Mouse (Mus musculus): Measurements from ENCODE around the gene Smad3.

DNA sequence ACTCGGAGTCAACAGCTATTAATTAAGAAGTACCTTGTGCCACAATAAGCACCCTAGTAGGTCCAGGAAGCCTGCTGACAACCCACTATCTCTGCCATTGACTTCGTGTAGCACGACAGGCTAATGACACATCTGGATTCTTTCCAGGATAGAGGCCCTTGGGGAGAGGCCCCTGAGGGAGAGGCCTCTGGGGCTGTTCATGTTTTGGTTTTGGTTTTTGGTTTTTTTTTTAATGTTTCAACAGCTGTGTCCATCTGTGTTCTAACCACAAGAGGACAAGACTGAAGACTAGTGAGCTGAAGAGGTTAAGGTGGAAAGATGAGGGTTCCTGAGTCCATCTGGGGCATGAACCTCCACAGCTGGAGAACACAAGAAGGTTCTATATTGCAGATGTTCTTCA lies 15.5 kb downstream of the Smad3 start:
- TF ChIP-seq CTCF (IDR thresholded peaks at IDR 0.05; ENCODE audit: control insufficient read depth, insufficient read depth, insufficient replicate concordance, low read depth, low read length) (no peak), POLR2A (IDR thresholded peaks at IDR 0.05; ENCODE audit: control insufficient read depth, low read depth, low read length) (no peak)
